Mouse (Mus musculus) embryonic fibroblast, embryonic 13.5 days (primary cell): ENCODE results near the gene Sar1a.

Experiments
- CTCF ChIP-seq: IDR thresholded peaks from 2 replicates; pipeline ENCODE4 v1.5.1; 2011; ENCODE audit warnings: mild to moderate bottlenecking, control low read depth, low read length, moderate library complexity, borderline replicate concordance; ENCODE audit not compliant: insufficient read depth
- POLR2A ChIP-seq: IDR thresholded peaks from 2 replicates; pipeline ENCODE4 v1.6.1; 2011; ENCODE audit warnings: low read depth, mild to moderate bottlenecking, control low read depth, low read length, moderate library complexity

GRCm38 (mm10) chr10:61738126-61738525 is 58.0 kb downstream of the Sar1a start:
- TF ChIP-seq CTCF: no peak
- TF ChIP-seq POLR2A: no peak
